Mouse (Mus musculus) heart, embryonic 14.5 days (tissue): ENCODE measurements around the gene Pou2f1. TPM values are rescaled to one million over a fixed set of nuclear protein-coding genes. Genes with fewer than 3 reads are reported as not detected.
A peak's percentile ranks its signal among the peaks of the same experiment; 100 is the strongest.

Experiments used
- ATAC-seq: fragments of 200-750 bp; cut with Nextera tagmentation; 2 replicates; pipeline ENCODE4 v1.8.0; 2017; ENCODE audit warnings: low read depth, moderate TSS enrichment; ENCODE audit not compliant: insufficient number of reproducible peaks, insufficient read depth, low FRiP score
- H3K27ac ChIP-seq, 2 experiments: fragments of 200-500 bp in 1 of 2; fragments of 300-500 bp in 1 of 2; sonication (generic) in 1 of 2; replicated peaks in 1 of 2; 2 replicates each; pipeline ENCODE4 v1.5.1; 2012 to 2014; ENCODE audit warnings: low read depth in 2 of 2, low read length in 2 of 2, control low read depth in 1 of 2, mild to moderate bottlenecking in 1 of 2, mixed read lengths in 1 of 2; ENCODE audit not compliant: control insufficient read depth in 1 of 2, insufficient read depth in 1 of 2
- H3K27me3 ChIP-seq: fragments of 300-500 bp; sonication (generic); 2 replicates; pipeline ENCODE4 v1.6.1; 2014; ENCODE audit warnings: mild to moderate bottlenecking, low read length, control low read depth; ENCODE audit not compliant: control insufficient read depth, insufficient read depth
- H3K36me3 ChIP-seq: fragments of 300-500 bp; sonication (generic); 2 replicates; pipeline ENCODE4 v1.6.1; 2014; ENCODE audit warnings: mild to moderate bottlenecking, control low read depth, low read length, mixed read lengths; ENCODE audit not compliant: control insufficient read depth, insufficient read depth
- H3K4me1 ChIP-seq, 2 experiments: fragments of 200-500 bp in 1 of 2; fragments of 300-500 bp in 1 of 2; sonication (generic) in 1 of 2; 2 replicates each; pipeline ENCODE4 v1.6.1; 2012 to 2014; ENCODE audit warnings: low read length in 2 of 2, control low read depth in 1 of 2, mixed read lengths in 1 of 2; ENCODE audit not compliant: control insufficient read depth in 2 of 2, insufficient read depth in 2 of 2
- H3K4me2 ChIP-seq: fragments of 300-500 bp; sonication (generic); 2 replicates; pipeline ENCODE4 v1.6.1; 2014; ENCODE audit warnings: mild to moderate bottlenecking, low read length
- H3K4me3 ChIP-seq, 2 experiments: fragments of 200-500 bp in 1 of 2; fragments of 300-500 bp in 1 of 2; sonication (generic) in 1 of 2; 2 replicates each; pipeline ENCODE4 v1.5.1; 2012 to 2014; ENCODE audit warnings: low read length in 2 of 2, mild to moderate bottlenecking in 2 of 2, control low read depth in 1 of 2, low read depth in 1 of 2, moderate library complexity in 1 of 2; ENCODE audit not compliant: control insufficient read depth in 1 of 2, insufficient read depth in 1 of 2
- H3K9ac ChIP-seq: fragments of 300-500 bp; sonication (generic); 2 replicates; pipeline ENCODE4 v1.6.1; 2014; ENCODE audit warnings: mild to moderate bottlenecking, low read length
- H3K9me3 ChIP-seq: fragments of 300-500 bp; sonication (generic); 2 replicates; pipeline ENCODE4 v1.6.1; 2016; ENCODE audit warnings: low read length, control low read depth; ENCODE audit not compliant: control insufficient read depth
- WGBS: fragments of 180-500 bp; shearing (Covaris S2); extraction: QIAGEN DNeasy Blood & Tissue Kit; methylation state at CpG from one replicate; pipeline ENCODE4 v1.1.7; 2014; 5-methylcytosine and 5-hydroxymethylcytosine counted together
- polyA plus RNA-seq: library from polyadenylated mRNA; unstranded; fragments of >200 nt; fragmentation: Nextera tagmentation; extraction: Ambion mirVana; gene quantifications from 2 replicates; pipeline ENCODE4 v1.2.1, GENCODE M21; 2014

Gene Pou2f1
- polyA plus RNA-seq, 1 experiment from 2014 or later, result 12.1 TPM

DNA sequence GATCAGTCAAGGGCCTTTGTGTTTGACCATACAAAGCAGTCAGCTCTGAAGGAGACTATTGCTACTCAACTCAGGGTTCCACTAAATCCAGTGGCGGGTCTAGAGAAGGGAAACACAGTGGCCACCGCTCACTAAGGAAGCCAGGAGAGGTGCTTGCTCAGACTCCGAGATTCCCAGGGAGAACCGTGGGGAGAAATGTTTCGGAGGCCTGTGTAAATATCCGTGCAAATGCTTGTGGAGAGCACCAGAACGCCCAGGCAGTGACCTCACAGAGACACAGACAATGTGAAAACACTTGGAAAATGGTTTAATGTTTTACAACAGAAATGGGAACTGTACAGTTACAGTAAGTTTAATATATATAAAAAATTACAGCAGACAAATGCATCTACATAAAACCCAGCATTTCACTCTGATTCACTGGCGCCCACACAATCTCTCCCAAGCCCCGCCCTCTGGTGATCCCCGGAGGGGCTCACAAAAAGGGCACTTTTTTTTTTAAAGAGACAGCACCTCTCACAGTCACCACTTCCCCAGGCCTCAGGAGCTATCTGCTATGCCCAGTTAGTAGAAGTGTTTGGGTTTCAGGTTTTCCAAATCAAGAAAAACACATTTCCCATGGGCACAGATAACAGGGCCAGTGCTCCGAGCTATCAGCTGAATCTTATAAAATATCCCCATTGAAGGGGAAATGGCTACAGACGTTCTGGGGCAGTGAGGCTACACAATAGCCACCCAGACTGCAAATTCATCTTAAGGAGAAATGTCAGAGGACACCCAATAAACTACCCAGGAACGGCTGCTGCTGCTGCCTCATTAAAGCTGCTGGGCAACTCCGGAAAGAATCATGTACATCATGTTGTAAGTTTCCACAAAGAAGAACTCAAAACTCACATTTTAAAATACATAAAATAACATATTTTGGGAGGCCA is 137.3 kb downstream of the Pou2f1 start:
- no peak for ATAC-seq
- H3K4me3 ChIP-seq, result no peak overlapping the region
- H3K4me2 ChIP-seq, result no peak overlapping the region
- H3K4me1 ChIP-seq, result peaks cover 12% of the 10 kb centered on the region in 2 experiments
- no peak overlapping the region for H3K9ac ChIP-seq
- no peaks in the 10 kb centered on the region for H3K9me3 ChIP-seq
- peak overlapping the region in 1 of 2 experiments; percentile 14; a peak in 1 of 4 replicates for H3K27ac ChIP-seq
- 44% methylated on average over 14 of the region's 14 CpGs for WGBS
- H3K36me3 ChIP-seq, result 0 out of 2 replicates have a peak, but pooled peaks cover 9% of the 10 kb centered on the region
- no peaks in the 10 kb centered on the region for H3K27me3 ChIP-seq

DNA sequence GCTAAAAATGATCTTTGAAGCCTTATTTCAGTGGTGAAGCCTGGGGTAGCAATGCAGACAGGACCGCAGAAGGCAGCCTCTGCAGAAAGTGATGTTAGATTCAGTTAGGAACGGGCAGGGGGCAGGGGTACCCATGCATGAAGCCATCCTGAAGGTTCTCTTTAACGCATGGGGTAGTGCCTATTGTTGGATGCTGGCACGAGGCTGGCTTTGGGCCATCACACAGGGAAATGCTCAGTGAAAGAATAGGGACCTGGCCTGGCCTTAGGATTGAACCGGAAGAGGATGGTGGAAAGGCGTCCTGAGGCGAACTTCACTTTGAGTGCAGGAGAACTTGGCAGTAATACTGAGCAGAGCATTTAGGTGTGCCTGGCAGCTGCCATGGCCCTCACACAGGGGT is 140.4 kb downstream of the Pou2f1 start:
- WGBS, result 84% methylated on average over 7 of the region's 7 CpGs
- no peaks in the 10 kb centered on the region for H3K27me3 ChIP-seq
- no peaks in the 10 kb centered on the region for H3K9me3 ChIP-seq
- H3K4me3 ChIP-seq, result no peak overlapping the region
- no peak overlapping the region for H3K9ac ChIP-seq
- H3K36me3 ChIP-seq, result no peaks in the 10 kb centered on the region
- no peak overlapping the region for H3K4me2 ChIP-seq
- H3K27ac ChIP-seq, result no peak overlapping the region
- H3K4me1 ChIP-seq, result peaks cover 12% of the 10 kb centered on the region in 2 experiments
- no peak for ATAC-seq

DNA sequence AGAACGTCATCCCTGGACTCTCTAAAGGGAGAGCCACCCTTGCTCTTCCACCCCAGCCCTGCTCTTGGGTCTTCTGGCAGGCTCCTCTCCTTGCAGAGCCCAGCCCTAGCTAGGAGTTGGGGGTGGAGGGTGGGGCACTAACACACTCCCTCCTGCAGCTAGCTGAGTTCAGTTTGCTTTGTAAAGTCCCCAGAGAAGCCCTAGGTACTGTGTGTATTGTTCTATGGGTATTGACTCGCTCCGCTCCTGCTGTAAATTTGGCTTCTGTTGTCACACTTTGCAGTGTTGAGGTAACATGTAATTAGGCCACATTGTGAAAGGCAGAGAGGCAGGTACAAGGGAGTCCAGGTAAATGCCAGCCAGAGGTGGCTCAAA is 141.3 kb downstream of the Pou2f1 start:
- Histone ChIP-seq H3K27me3 (no peaks in the 10 kb centered on the region), H3K9me3 (no peaks in the 10 kb centered on the region), H3K36me3 (no peaks in the 10 kb centered on the region), H3K4me1 (peaks cover 12% of the 10 kb centered on the region in 2 experiments), H3K9ac (no peak overlapping the region), H3K4me2 (no peak overlapping the region), H3K4me3 (no peak overlapping the region), H3K27ac (no peak overlapping the region)
- 82% methylated on average over 3 of the region's 3 CpGs for WGBS
- no peak for ATAC-seq

DNA sequence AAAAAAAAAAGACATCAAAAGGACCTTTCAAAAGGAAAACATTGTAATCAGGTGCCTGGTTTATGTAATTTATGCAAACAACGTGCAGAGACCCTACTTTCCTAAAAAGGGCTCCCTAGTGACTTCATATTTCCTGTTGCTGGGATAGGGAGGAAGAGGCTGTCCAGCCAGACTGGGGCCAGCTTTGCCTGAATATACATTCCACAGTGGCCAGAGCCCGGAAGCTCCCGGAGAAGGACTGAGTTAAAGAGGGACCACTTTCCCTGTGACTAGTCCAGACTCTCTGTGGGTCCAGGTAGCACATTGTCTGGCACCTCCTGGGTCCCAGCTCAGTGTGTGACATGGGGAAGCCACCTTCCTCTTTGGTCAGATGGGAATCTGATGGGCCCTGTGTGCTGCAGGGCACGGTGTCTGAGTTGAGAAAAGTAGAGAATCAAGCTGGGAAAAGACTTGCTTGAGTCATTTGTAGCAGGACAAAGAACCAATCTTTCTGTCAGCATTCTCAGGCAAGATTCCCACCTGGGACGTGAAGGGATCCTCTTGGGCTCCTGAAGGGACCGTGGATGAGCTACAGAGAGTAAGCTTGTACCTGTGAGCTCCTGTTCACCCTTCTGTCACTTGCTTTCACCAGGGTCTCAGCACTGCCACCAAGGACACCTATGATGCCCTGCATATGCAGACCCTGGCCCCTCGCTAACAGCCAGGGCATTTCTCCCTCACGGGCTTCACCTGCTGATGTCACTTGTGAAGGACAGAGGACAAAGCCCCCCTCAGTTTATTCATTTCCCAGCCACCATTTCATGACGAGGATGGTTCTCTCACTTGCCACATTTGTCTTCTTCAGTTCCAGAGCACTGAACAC is 141.9 kb downstream of the Pou2f1 start:
- Histone ChIP-seq H3K36me3 (no peaks in the 10 kb centered on the region), H3K9me3 (no peaks in the 10 kb centered on the region), H3K4me1 (peaks cover 12% of the 10 kb centered on the region in 2 experiments), H3K4me3 (no peak overlapping the region), H3K9ac (0 out of 2 replicates have a peak overlapping the region, but pooled peaks have one; percentile 16), H3K27me3 (no peaks in the 10 kb centered on the region), H3K4me2 (no peak overlapping the region), H3K27ac (peak overlapping the region; percentile 66 to 67)
- ATAC-seq, result 0 out of 2 replicates have a peak, but pooled peaks have one; percentile 52
- 57% methylated on average over 9 of the region's 9 CpGs for WGBS

DNA sequence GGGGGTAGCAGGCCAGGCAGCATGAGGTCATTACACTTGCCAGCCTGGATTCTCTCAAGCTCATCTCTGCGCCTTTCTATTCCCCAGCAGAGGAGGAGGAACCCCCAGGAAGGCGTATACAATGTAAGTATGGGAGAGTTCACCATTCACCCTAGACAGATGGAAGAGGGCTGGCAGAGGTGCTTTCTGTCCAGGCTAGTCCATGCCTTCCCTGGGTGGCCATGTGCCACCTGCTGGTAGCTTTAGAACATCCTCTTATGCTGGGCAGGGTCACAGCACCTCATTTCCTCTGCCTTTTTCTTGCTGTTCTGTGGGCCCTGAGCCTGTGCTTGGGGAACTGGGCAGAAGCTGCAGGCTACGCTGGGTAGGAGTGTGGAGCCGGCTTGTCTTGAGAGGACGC is 144.1 kb downstream of the Pou2f1 start:
- Histone ChIP-seq H3K4me3 (no peak overlapping the region), H3K9ac (no peak overlapping the region), H3K4me1 (peaks cover 5 to 7% of the 10 kb centered on the region in 2 experiments), H3K9me3 (no peaks in the 10 kb centered on the region), H3K4me2 (no peak overlapping the region), H3K27me3 (no peaks in the 10 kb centered on the region), H3K36me3 (no peaks in the 10 kb centered on the region), H3K27ac (no peak overlapping the region)
- no peak for ATAC-seq
- 75% methylated on average over 5 of the region's 5 CpGs for WGBS

DNA sequence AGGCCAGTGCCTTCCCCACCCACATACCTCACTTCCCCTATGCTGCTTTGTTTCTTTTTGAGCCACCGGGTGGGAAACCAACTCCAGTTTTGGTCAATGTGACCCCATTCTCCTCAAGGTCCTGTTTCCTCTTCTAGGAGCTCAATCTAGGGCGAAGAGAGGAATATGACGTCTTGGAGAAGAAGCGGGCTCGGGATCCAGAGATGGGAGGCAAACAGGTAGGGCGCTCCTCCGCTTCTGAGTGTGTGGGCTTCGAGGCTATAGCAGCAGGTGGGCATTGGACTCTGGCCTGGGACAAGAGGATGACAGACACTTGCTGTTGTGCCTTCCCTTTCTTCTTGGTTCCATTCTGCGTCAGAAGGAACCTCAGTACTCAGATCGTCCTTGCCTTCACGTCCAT is 145.2 kb downstream of the Pou2f1 start:
- 88% methylated on average over 11 of the region's 11 CpGs for WGBS
- no peaks in the 10 kb centered on the region for H3K36me3 ChIP-seq
- no peak for ATAC-seq
- no peak overlapping the region for H3K27ac ChIP-seq
- peaks cover 5 to 7% of the 10 kb centered on the region in 2 experiments for H3K4me1 ChIP-seq
- no peak overlapping the region for H3K4me3 ChIP-seq
- H3K9ac ChIP-seq, result no peak overlapping the region
- H3K9me3 ChIP-seq, result no peaks in the 10 kb centered on the region
- no peaks in the 10 kb centered on the region for H3K27me3 ChIP-seq
- H3K4me2 ChIP-seq, result no peak overlapping the region

DNA sequence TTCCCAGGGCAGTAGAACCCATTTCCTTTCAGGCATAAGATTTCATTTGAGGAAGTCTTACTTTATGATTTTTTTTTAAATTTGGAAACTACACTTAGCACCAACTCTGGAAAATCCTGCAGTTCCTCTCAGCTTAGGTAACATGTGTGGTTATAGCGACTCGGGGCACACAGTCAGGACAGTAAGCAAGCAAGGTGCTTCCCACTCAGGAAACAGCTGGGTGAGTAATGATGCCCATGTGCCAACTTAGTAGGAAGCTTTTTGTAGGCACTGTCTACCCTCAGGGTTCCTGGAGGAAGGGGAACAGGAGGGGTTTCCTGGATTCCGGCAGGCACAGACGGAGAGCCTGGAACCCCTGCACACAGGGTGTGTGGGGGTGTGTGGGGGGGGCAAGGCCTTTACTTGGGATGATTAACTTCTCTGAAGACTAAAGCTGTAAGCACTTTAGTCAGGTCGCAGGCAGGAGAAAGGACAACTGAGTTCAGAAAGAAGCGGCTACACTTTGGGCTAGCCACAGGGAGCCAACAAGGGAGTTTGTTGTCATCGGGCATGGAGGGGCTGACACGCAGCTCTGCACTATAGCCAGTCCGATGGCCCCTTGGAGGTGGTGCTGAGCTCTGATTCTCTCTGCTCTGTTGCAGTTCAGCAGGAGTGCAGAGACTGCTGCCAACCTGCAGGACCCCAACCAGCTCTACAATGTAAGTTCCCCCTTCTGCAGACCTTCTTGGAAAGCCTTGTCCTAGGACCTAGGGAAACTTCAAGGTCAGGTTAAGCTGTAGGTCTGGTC is 146.5 kb downstream of the Pou2f1 start:
- H3K4me3 ChIP-seq, result no peak overlapping the region
- H3K27ac ChIP-seq, result no peak overlapping the region
- H3K36me3 ChIP-seq, result no peaks in the 10 kb centered on the region
- H3K9ac ChIP-seq, result no peak overlapping the region
- H3K27me3 ChIP-seq, result 0 out of 2 replicates have a peak, but pooled peaks cover 3% of the 10 kb centered on the region
- 59% methylated on average over 9 of the region's 9 CpGs for WGBS
- no peaks in the 10 kb centered on the region for H3K9me3 ChIP-seq
- ATAC-seq, result no peak
- H3K4me2 ChIP-seq, result no peak overlapping the region
- H3K4me1 ChIP-seq, result peaks cover 4 to 5% of the 10 kb centered on the region in 2 experiments
